In genomic region chr2:68434576-68434975, GRCm38 (mm10) we compare ENCODE assay signal across 14 mouse cellular contexts. TPM values are rescaled to one million over a fixed set of nuclear protein-coding genes. Genes with fewer than 3 reads are reported as not detected.
DNase-seq lines count a peak whose midpoint lies in the region; ATAC-seq and TF ChIP-seq lines count a peak whose summit lies in the region.
"Had no signal": no experiment of that assay in that cellular context is flagged by ENCODE, and none has a peak within 500 bp of the region (broad histone marks: within the 10 kb centered on the region; RNA-seq: fewer than 3 reads in every experiment).

No protein-coding gene starts in this region.

- H3K4me3 ChIP-seq in forebrain, embryonic 10.5 days, result no peak overlapping the region
- H3K4me3 ChIP-seq in forebrain, embryonic 13.5 days, result no peak overlapping the region
- no peak overlapping the region for H3K4me3 ChIP-seq in liver, adult 2 months (ENCODE audit: insufficient read depth, low read depth, low read length)
- H3K4me3 ChIP-seq in forebrain, embryonic 11.5 days (ENCODE audit: low read depth, low read length), result no peak overlapping the region
- no peak overlapping the region for H3K4me3 ChIP-seq in hindbrain, embryonic 13.5 days
- H3K4me3 ChIP-seq: midbrain, embryonic 12.5 days had no signal

- no peak for TF ChIP-seq POLR2A in liver, adult 2 months (IDR thresholded peaks at IDR 0.05; ENCODE audit: extremely low read depth, insufficient read depth, low read length)

- WGBS in forebrain, embryonic 10.5 days, result 65% methylated on average over 5 of the region's 5 CpGs
- WGBS in forebrain, embryonic 13.5 days, result 31% methylated on average over 5 of the region's 5 CpGs
- 60% methylated on average over 5 of the region's 5 CpGs for WGBS in liver, adult 2 months
- WGBS in forebrain, embryonic 11.5 days, result 43% methylated on average over 5 of the region's 5 CpGs
- 47% methylated on average over 5 of the region's 5 CpGs for WGBS in hindbrain, embryonic 13.5 days

- no peak for ATAC-seq in forebrain, embryonic 13.5 days
- peak; percentile 55 for ATAC-seq in CD4-positive, CD25-positive, alpha-beta regulatory T cell, adult 4 months
- peak; percentile 52 for ATAC-seq in megakaryocyte, adult 5-6 weeks (ENCODE audit: poor library complexity, severe bottlenecking)
- ATAC-seq in forebrain, embryonic 11.5 days (replicated peaks; ENCODE audit: low FRiP score), result no peak
- ATAC-seq in hindbrain, embryonic 13.5 days (ENCODE audit: low FRiP score), result no peak

- peak overlapping the region; percentile 62; the same call in 1 of the 2 replicates for H3K27ac ChIP-seq in forebrain, embryonic 10.5 days
- no peak overlapping the region for H3K27ac ChIP-seq in forebrain, embryonic 13.5 days
- H3K27ac ChIP-seq in liver, adult 2 months (replicated peaks; ENCODE audit: insufficient read depth, low read depth, low read length), result no peak overlapping the region
- H3K27ac ChIP-seq in forebrain, embryonic 11.5 days (ENCODE audit: low read depth, low read length), result no peak overlapping the region
- H3K27ac ChIP-seq in hindbrain, embryonic 13.5 days, result no peak overlapping the region
- H3K27ac ChIP-seq: midbrain, embryonic 12.5 days had no signal

- peaks cover 53% of the 10 kb centered on the region for H3K4me1 ChIP-seq in forebrain, embryonic 10.5 days
- peaks cover 39% of the 10 kb centered on the region for H3K4me1 ChIP-seq in forebrain, embryonic 13.5 days
- no peaks in the 10 kb centered on the region; the same call in 1 of the 2 replicates for H3K4me1 ChIP-seq in liver, adult 2 months (ENCODE audit: control insufficient read depth, insufficient read depth, low read length)
- H3K4me1 ChIP-seq in forebrain, embryonic 11.5 days (replicated peaks; ENCODE audit: control insufficient read depth, insufficient read depth, low read length), result peaks cover 20% of the 10 kb centered on the region; the same call in 1 of the 2 replicates
- peaks cover 34% of the 10 kb centered on the region for H3K4me1 ChIP-seq in hindbrain, embryonic 13.5 days (replicated peaks)

- no peak for TF ChIP-seq CTCF in liver, adult 2 months (IDR thresholded peaks at IDR 0.05; ENCODE audit: low read depth, low read length)

- no peak overlapping the region for H3K4me2 ChIP-seq in forebrain, embryonic 13.5 days
- H3K4me2 ChIP-seq in forebrain, embryonic 11.5 days (ENCODE audit: low read depth, low read length, severe bottlenecking), result no peak overlapping the region
- H3K4me2 ChIP-seq in hindbrain, embryonic 13.5 days, result no peak overlapping the region
- H3K4me2 ChIP-seq: midbrain, embryonic 12.5 days had no signal

- no peak overlapping the region for H3K9ac ChIP-seq in forebrain, embryonic 13.5 days
- no peak overlapping the region; the same call in 1 of the 2 replicates for H3K9ac ChIP-seq in liver, adult 2 months (ENCODE audit: low read depth, low read length)
- no peak overlapping the region for H3K9ac ChIP-seq in forebrain, embryonic 11.5 days (ENCODE audit: low read length)
- H3K9ac ChIP-seq in hindbrain, embryonic 13.5 days, result no peak overlapping the region
- H3K9ac ChIP-seq: midbrain, embryonic 12.5 days had no signal

- H3K9me3 ChIP-seq in forebrain, embryonic 10.5 days, result no peaks in the 10 kb centered on the region
- H3K9me3 ChIP-seq in forebrain, embryonic 13.5 days (replicated peaks), result no peaks in the 10 kb centered on the region
- no peaks in the 10 kb centered on the region for H3K9me3 ChIP-seq in forebrain, embryonic 11.5 days (ENCODE audit: control insufficient read depth, low read length)
- no peaks in the 10 kb centered on the region for H3K9me3 ChIP-seq in hindbrain, embryonic 13.5 days
- H3K9me3 ChIP-seq: midbrain, embryonic 12.5 days had no signal

- peaks cover 9% of the 10 kb centered on the region for H3K36me3 ChIP-seq in forebrain, embryonic 10.5 days (replicated peaks)
- H3K36me3 ChIP-seq in forebrain, embryonic 13.5 days (ENCODE audit: poor library complexity, severe bottlenecking), result 0 out of 2 replicates have a peak, but pooled peaks cover 4% of the 10 kb centered on the region
- H3K36me3 ChIP-seq in liver, adult 2 months (ENCODE audit: control insufficient read depth, insufficient read depth, low read length), result no peaks in the 10 kb centered on the region
- no peaks in the 10 kb centered on the region for H3K36me3 ChIP-seq in forebrain, embryonic 11.5 days (ENCODE audit: control insufficient read depth, insufficient read depth, low read length)
- H3K36me3 ChIP-seq in hindbrain, embryonic 13.5 days, result no peaks in the 10 kb centered on the region
- H3K36me3 ChIP-seq: midbrain, embryonic 12.5 days had no signal

- no peaks in the 10 kb centered on the region for H3K27me3 ChIP-seq in forebrain, embryonic 10.5 days (ENCODE audit: poor library complexity, severe bottlenecking)
- H3K27me3 ChIP-seq in forebrain, embryonic 13.5 days, result no peaks in the 10 kb centered on the region
- H3K27me3 ChIP-seq in liver, adult 2 months (ENCODE audit: control insufficient read depth, insufficient read depth, low read length), result no peaks in the 10 kb centered on the region
- no peaks in the 10 kb centered on the region for H3K27me3 ChIP-seq in forebrain, embryonic 11.5 days (ENCODE audit: control insufficient read depth, insufficient read depth, low read length)
- H3K27me3 ChIP-seq in hindbrain, embryonic 13.5 days, result no peaks in the 10 kb centered on the region
- H3K27me3 ChIP-seq: midbrain, embryonic 12.5 days had no signal

- DNase-seq in forebrain, embryonic 10.5 days (ENCODE audit: extremely low spot score, low spot score), result no peak
- DNase-seq in liver, adult 2 months (ENCODE audit: extremely low read depth, low read depth, low spot score), result peak; percentile 26
- DNase-seq in liver, result no peak
- no peak for DNase-seq in forebrain, embryonic 11.5 days (ENCODE audit: low spot score)
- DNase-seq: cerebellum, adult 11 months; kidney, adult 18-20 months; layer of hippocampus, postnatal 36 days; lung, adult 2 months; thymus, postnatal 36 days had no signal

- H3K79me2 ChIP-seq in liver, adult 2 months (ENCODE audit: control insufficient read depth, insufficient read depth, low read length), result no peaks in the 10 kb centered on the region

RNA-seq across cellular contexts. Expression of gene Stk39, which starts 37.5 kb away (rescaled TPM):
- polyA plus RNA-seq in forebrain, embryonic 10.5 days (2016; fragmentation: Nextera tagmentation; extraction: Ambion mirVana), result 29.5 and 30.2 TPM in 2 replicates
- polyA plus RNA-seq in forebrain, embryonic 13.5 days (2015; fragmentation: Nextera tagmentation; extraction: Ambion mirVana), result 27.7 and 28.2 TPM in 2 replicates
- 1.7 and 1.9 TPM in 2 replicates for total RNA-seq in liver, adult 2 months (2014; rRNA removed)
- 0.54 and 0.66 TPM in 2 replicates for polyA plus RNA-seq in liver, adult 2 months (2012; rRNA removed)
- polyA plus RNA-seq in CD4-positive, CD25-positive, alpha-beta regulatory T cell, adult 4 months (2017; shearing (Covaris generic)), result 10 to 100 TPM; 10.6 to 13.9 TPM
- 5.0 and 6.2 TPM in 2 replicates for total RNA-seq in megakaryocyte, adult 5-6 weeks (2015)
- 3.9 and 7.1 TPM in 2 replicates for total RNA-seq in megakaryocyte, adult 5-6 weeks (2017)
- polyA plus RNA-seq in forebrain, embryonic 11.5 days (2014; fragmentation: Nextera tagmentation; extraction: Ambion mirVana), result 45.1 and 52.4 TPM in 2 replicates
- 36.8 and 39.4 TPM in 2 replicates for polyA plus RNA-seq in hindbrain, embryonic 13.5 days (2015; fragmentation: Nextera tagmentation; extraction: Ambion mirVana)

Comparison
In these comparisons a context has a peak if more than half of its experiments do, and no peak if none do; other contexts are left out.
1. ATAC-seq: peak in CD4-positive, CD25-positive, alpha-beta regulatory T cell, adult 4 months (single experiment) and megakaryocyte, adult 5-6 weeks (single experiment); none in forebrain, embryonic 13.5 days (single experiment), forebrain, embryonic 11.5 days (single experiment) and hindbrain, embryonic 13.5 days (single experiment).